Mouse (Mus musculus) ES-Bruce4 (cell line): Measurements from ENCODE around the gene Trappc2l. TPM values are rescaled to one million over a fixed set of nuclear protein-coding genes. Genes with fewer than 3 reads are reported as not detected.

ENCODE experiments used
- H3K27ac ChIP-seq: 2 replicates; pipeline ENCODE4 v1.5.1; 2012; ENCODE audit warnings: low read length, inconsistent platforms; ENCODE audit not compliant: insufficient read depth
- H3K27me3 ChIP-seq: 2 replicates; pipeline ENCODE4 v1.6.1; 2012; ENCODE audit warnings: mild to moderate bottlenecking, low read length, inconsistent platforms; ENCODE audit not compliant: control insufficient read depth, poor library complexity, insufficient read depth, severe bottlenecking
- H3K36me3 ChIP-seq: 2 replicates; pipeline ENCODE4 v1.6.1; 2012; ENCODE audit warnings: inconsistent platforms, mild to moderate bottlenecking, low read length, moderate library complexity; ENCODE audit not compliant: control insufficient read depth, poor library complexity, insufficient read depth, severe bottlenecking
- H3K4me1 ChIP-seq: one replicate; pipeline ENCODE4 v1.8.1; 2011; ENCODE audit warnings: low read length; ENCODE audit not compliant: control insufficient read depth, insufficient read depth
- H3K4me3 ChIP-seq: 2 replicates; pipeline ENCODE4 v1.5.1; 2011; ENCODE audit warnings: low read depth, mild to moderate bottlenecking, low read length
- H3K9ac ChIP-seq: 2 replicates; pipeline ENCODE4 v1.6.1; 2012; ENCODE audit warnings: low read depth, mild to moderate bottlenecking, inconsistent platforms; ENCODE audit not compliant: poor library complexity, severe bottlenecking
- H3K9me3 ChIP-seq: replicated peaks from 2 replicates; pipeline ENCODE4 v1.6.1; 2012; ENCODE audit warnings: mild to moderate bottlenecking, low read length, inconsistent platforms; ENCODE audit not compliant: control insufficient read depth, poor library complexity, insufficient read depth, severe bottlenecking
- CTCF ChIP-seq: IDR thresholded peaks from one replicate; pipeline ENCODE4 v1.8.1; 2011; ENCODE audit warnings: low read depth, low read length
- EP300 ChIP-seq: IDR thresholded peaks from 2 replicates; pipeline ENCODE4 v1.6.1; 2011; ENCODE audit warnings: low read depth, low read length; ENCODE audit not compliant: insufficient read depth
- POLR2A ChIP-seq: IDR thresholded peaks from one replicate; pipeline ENCODE4 v1.8.1; 2011; ENCODE audit warnings: low read length; ENCODE audit not compliant: insufficient read depth
- polyA plus RNA-seq: library from polyadenylated mRNA; stranded (reverse); fragments of >200 nt; gene quantifications from 2 replicates; pipeline ENCODE4 v1.2.4, GENCODE M21; 2011; ENCODE audit warnings: low read depth; ENCODE audit not compliant: missing spikeins, insufficient read depth, insufficient read length

The Trappc2l gene
- polyA plus RNA-seq, 1 experiment, result 19.3 TPM

GRCm38 (mm10) chr8:122661138-122661537 is 49.7 kb downstream of the Trappc2l start:
- H3K9ac ChIP-seq, result no peak overlapping the region
- no peaks in the 10 kb centered on the region for H3K9me3 ChIP-seq
- no peak overlapping the region for H3K27ac ChIP-seq
- H3K4me1 ChIP-seq, result no peaks in the 10 kb centered on the region
- TF ChIP-seq POLR2A (no peak), CTCF (no peak), EP300 (no peak)
- H3K4me3 ChIP-seq, result no peak overlapping the region
- H3K36me3 ChIP-seq, result no peaks in the 10 kb centered on the region
- H3K27me3 ChIP-seq, result no peaks in the 10 kb centered on the region

GRCm38 (mm10) chr8:122661894-122662293 is 50.5 kb downstream of the Trappc2l start:
- Histone ChIP-seq H3K27ac (no peak overlapping the region), H3K4me1 (no peaks in the 10 kb centered on the region)
- TF ChIP-seq EP300 (no peak), CTCF (no peak), POLR2A (no peak)

GRCm38 (mm10) chr8:122663106-122663505 is 51.7 kb downstream of the Trappc2l start:
- H3K4me3 ChIP-seq, result no peak overlapping the region
- no peaks in the 10 kb centered on the region for H3K36me3 ChIP-seq
- no peaks in the 10 kb centered on the region for H3K4me1 ChIP-seq
- H3K9me3 ChIP-seq, result no peaks in the 10 kb centered on the region
- H3K27me3 ChIP-seq, result no peaks in the 10 kb centered on the region
- H3K9ac ChIP-seq, result no peak overlapping the region
- TF ChIP-seq CTCF (no peak), EP300 (no peak), POLR2A (no peak)
- no peak overlapping the region for H3K27ac ChIP-seq

More at GRCm38 (mm10) chr8:122661894-122662293, 50.5 kb downstream of the Trappc2l start:
- H3K9me3 ChIP-seq, result no peaks in the 10 kb centered on the region
- H3K36me3 ChIP-seq, result no peaks in the 10 kb centered on the region
- H3K27me3 ChIP-seq, result no peaks in the 10 kb centered on the region
- no peak overlapping the region for H3K4me3 ChIP-seq
- no peak overlapping the region for H3K9ac ChIP-seq

GRCm38 (mm10) chr8:122663670-122664069 is 52.2 kb downstream of the Trappc2l start:
- H3K4me1 ChIP-seq, result no peaks in the 10 kb centered on the region
- TF ChIP-seq CTCF (no peak), EP300 (no peak), POLR2A (no peak)
- no peaks in the 10 kb centered on the region for H3K9me3 ChIP-seq
- no peaks in the 10 kb centered on the region for H3K36me3 ChIP-seq
- H3K27ac ChIP-seq, result no peak overlapping the region
- no peak overlapping the region for H3K4me3 ChIP-seq
- no peak overlapping the region for H3K9ac ChIP-seq
- no peaks in the 10 kb centered on the region for H3K27me3 ChIP-seq

GRCm38 (mm10) chr8:122665221-122665620 is 53.8 kb downstream of the Trappc2l start:
- Histone ChIP-seq H3K4me1 (no peaks in the 10 kb centered on the region), H3K9me3 (no peaks in the 10 kb centered on the region), H3K4me3 (no peak overlapping the region), H3K9ac (no peak overlapping the region), H3K27me3 (no peaks in the 10 kb centered on the region), H3K36me3 (no peaks in the 10 kb centered on the region), H3K27ac (no peak overlapping the region)
- TF ChIP-seq POLR2A, result no peak
- TF ChIP-seq CTCF, result no peak
- no peak for TF ChIP-seq EP300

GRCm38 (mm10) chr8:122665667-122666316 is 54.4 kb downstream of the Trappc2l start:
- Histone ChIP-seq H3K4me1 (no peaks in the 10 kb centered on the region), H3K4me3 (no peak overlapping the region), H3K9ac (no peak overlapping the region), H3K36me3 (no peaks in the 10 kb centered on the region), H3K9me3 (no peaks in the 10 kb centered on the region), H3K27me3 (no peaks in the 10 kb centered on the region), H3K27ac (no peak overlapping the region)
- TF ChIP-seq EP300 (no peak), POLR2A (no peak), CTCF (no peak)

Other genes starting within 250 kb of the Trappc2l start
- 67.1 and 67.2 TPM in 2 replicates for gene Zc3h18, start 235.0 kb upstream of the Trappc2l start, polyA plus RNA-seq
- gene Il17c, start 189.6 kb upstream of the Trappc2l start, polyA plus RNA-seq, result not detected in 2 replicates
- 76.1 and 89.4 TPM in 2 replicates for gene Cyba, start 178.7 kb upstream of the Trappc2l start, polyA plus RNA-seq
- gene Mvd, start 168.2 kb upstream of the Trappc2l start, polyA plus RNA-seq, result 60.4 and 61.6 TPM in 2 replicates
- 10.1 and 10.2 TPM in 2 replicates for gene Snai3, start 150.9 kb upstream of the Trappc2l start, polyA plus RNA-seq
- 15.6 and 17.1 TPM in 2 replicates for gene Rnf166, start 135.6 kb upstream of the Trappc2l start, polyA plus RNA-seq
- gene Ctu2, start 135.5 kb upstream of the Trappc2l start, polyA plus RNA-seq, result 40.0 and 44.2 TPM in 2 replicates
- 59.4 and 61.6 TPM in 2 replicates for gene Piezo1, start 60.3 kb upstream of the Trappc2l start, polyA plus RNA-seq
- gene Cdt1, start 43.6 kb upstream of the Trappc2l start, polyA plus RNA-seq, result 63.7 and 68.6 TPM in 2 replicates
- 325 and 344 TPM in 2 replicates for gene Aprt, start 34.7 kb upstream of the Trappc2l start, polyA plus RNA-seq
- 11.9 and 12.8 TPM in 2 replicates for gene Galns, start 177 bp upstream of the Trappc2l start, polyA plus RNA-seq
- gene Pabpn1l, start 11.1 kb downstream of the Trappc2l start, polyA plus RNA-seq, result not detected in 2 replicates
- 0.17 and 0.42 TPM in 2 replicates for gene Cbfa2t3, start 87.5 kb downstream of the Trappc2l start, polyA plus RNA-seq
- 9.7 and 11.4 TPM in 2 replicates for gene Acsf3, start 163.8 kb downstream of the Trappc2l start, polyA plus RNA-seq
- gene Cdh15, start 236.3 kb downstream of the Trappc2l start, polyA plus RNA-seq, result 0.36 TPM in 1 of 2 replicates, not detected in the other